Mouse (Mus musculus) liver, embryonic 14.5 days (tissue): ENCODE measurements at regions not wholly inside any gene's neighbourhood (a gene's known extent, or its start where the extent isn't known, plus 50 kb on each side); places are given as distances from the start of the nearest gene placed in this dataset.

Experiments
- ATAC-seq: fragments of 200-750 bp; cut with Nextera tagmentation; 2 replicates; pipeline ENCODE4 v1.8.0; 2017; ENCODE audit warnings: moderate number of reproducible peaks, mild to moderate bottlenecking, moderate library complexity; ENCODE audit not compliant: insufficient read depth
- DNase-seq, 3 experiments: peaks; one replicate each; pipeline ENCODE4 v3.0.0-alpha.2; 2012 to 2013; ENCODE audit warnings: low read depth in 3 of 3, low spot score in 3 of 3
- H3K27ac ChIP-seq: fragments of 300-500 bp; sonication (generic); 2 replicates; pipeline ENCODE4 v1.5.1; 2014; ENCODE audit warnings: moderate library complexity, mild to moderate bottlenecking, control low read depth, inconsistent platforms
- H3K27me3 ChIP-seq: fragments of 300-500 bp; sonication (generic); 2 replicates; pipeline ENCODE4 v1.6.1; 2014; ENCODE audit warnings: mild to moderate bottlenecking, low read length, moderate library complexity; ENCODE audit not compliant: control insufficient read depth, insufficient read depth
- H3K36me3 ChIP-seq: fragments of 300-500 bp; sonication (generic); replicated peaks from 2 replicates; pipeline ENCODE4 v1.6.1; 2014; ENCODE audit warnings: low read depth; ENCODE audit not compliant: control insufficient read depth, insufficient read depth
- H3K4me1 ChIP-seq, 2 experiments: fragments of 200-500 bp in 1 of 2; fragments of 300-500 bp in 1 of 2; sonication (generic) in 1 of 2; replicated peaks; 2 replicates each; pipeline ENCODE4 v1.6.1; 2012 to 2014; ENCODE audit warnings: antibody characterized with exemption in 1 of 2, inconsistent platforms in 1 of 2, low read length in 1 of 2; ENCODE audit not compliant: control insufficient read depth in 2 of 2, insufficient read depth in 2 of 2
- H3K4me2 ChIP-seq: fragments of 300-500 bp; sonication (generic); 2 replicates; pipeline ENCODE4 v1.6.1; 2014; ENCODE audit warnings: low read depth, mild to moderate bottlenecking, control low read depth, moderate library complexity
- H3K4me3 ChIP-seq, 2 experiments: fragments of 200-500 bp in 1 of 2; fragments of 300-500 bp in 1 of 2; sonication (generic) in 1 of 2; 2 replicates each; pipeline ENCODE4 v1.5.1; 2012 to 2014; ENCODE audit warnings: low read depth in 2 of 2, low read length in 2 of 2, mild to moderate bottlenecking in 2 of 2, control low read depth in 1 of 2, inconsistent platforms in 1 of 2, moderate library complexity in 1 of 2; ENCODE audit not compliant: insufficient read depth in 1 of 2
- H3K9ac ChIP-seq: fragments of 300-500 bp; sonication (generic); replicated peaks from 2 replicates; pipeline ENCODE4 v1.6.1; 2014; ENCODE audit warnings: mild to moderate bottlenecking, control low read depth, moderate library complexity
- H3K9me3 ChIP-seq: fragments of 300-500 bp; sonication (generic); 2 replicates; pipeline ENCODE4 v1.6.1; 2016; ENCODE audit warnings: low read length, mixed read lengths; ENCODE audit not compliant: control insufficient read depth
- CTCF ChIP-seq: IDR thresholded peaks from 2 replicates; pipeline ENCODE4 v1.5.1; 2016; ENCODE audit warnings: antibody characterized with exemption, low read depth, control low read depth
- EP300 ChIP-seq: IDR thresholded peaks from 2 replicates; pipeline ENCODE4 v1.6.1; 2016; ENCODE audit warnings: antibody characterized with exemption, low read depth
- WGBS: fragments of 180-500 bp; shearing (Covaris S2); extraction: QIAGEN DNeasy Blood & Tissue Kit; methylation state at CpG from one replicate; pipeline ENCODE4 v1.1.7; 2014; ENCODE audit not compliant: insufficient replicate concordance; 5-methylcytosine and 5-hydroxymethylcytosine counted together

DNA sequence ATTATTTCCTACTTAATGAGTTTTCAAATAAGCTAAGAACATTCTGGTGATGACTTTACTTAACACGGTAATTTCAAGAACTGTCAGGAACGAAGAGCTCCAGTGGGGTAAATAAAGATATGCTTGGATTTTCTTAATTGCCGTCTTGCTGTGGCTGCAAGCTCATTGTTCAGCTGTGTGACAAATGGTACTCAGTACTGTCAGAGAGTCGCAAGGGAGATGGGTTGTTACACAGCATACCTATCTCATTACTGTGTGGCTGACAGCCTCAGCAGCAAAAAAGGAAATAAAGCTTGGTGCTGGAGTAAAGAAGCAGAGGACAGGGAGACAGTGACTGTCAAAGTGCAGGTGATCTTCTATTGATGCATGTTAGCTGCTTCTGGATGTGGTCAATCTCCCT, 151.0 kb upstream of the Crbn start:
- H3K9me3 ChIP-seq: no peaks in the 10 kb centered on the region
- H3K27me3 ChIP-seq: no peaks in the 10 kb centered on the region
- no peaks in the 10 kb centered on the region for H3K4me1 ChIP-seq
- no peak overlapping the region for H3K4me2 ChIP-seq
- H3K9ac ChIP-seq: no peak overlapping the region
- WGBS: 54% methylated on average over 4 of the region's 4 CpGs
- TF ChIP-seq EP300 (no peak), CTCF (no peak)
- no peaks in the 10 kb centered on the region for H3K36me3 ChIP-seq
- H3K27ac ChIP-seq: no peak overlapping the region
- ATAC-seq (no peak), DNase-seq (no peak)
- no peak overlapping the region for H3K4me3 ChIP-seq

DNA sequence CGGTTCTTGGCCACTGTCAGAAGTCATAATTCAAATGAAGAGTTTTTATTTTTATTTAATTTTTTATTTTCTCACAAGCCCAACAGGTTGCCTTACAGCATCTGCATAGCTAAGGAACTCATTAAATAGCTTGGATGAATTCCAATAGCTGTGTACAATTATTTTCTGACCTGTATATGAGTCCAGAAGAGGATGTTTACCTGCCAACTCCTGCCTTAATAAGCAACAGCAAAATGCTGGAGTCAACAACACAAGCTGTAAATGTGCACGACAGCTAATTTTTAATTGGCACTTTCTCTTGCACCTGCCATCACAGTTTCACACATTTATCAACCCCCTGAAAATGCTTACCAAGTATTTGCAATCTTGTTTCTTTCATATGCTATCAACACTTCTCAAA, 161.4 kb upstream of the Crbn start:
- no peaks in the 10 kb centered on the region for H3K27me3 ChIP-seq
- WGBS: 56% methylated on average over 2 of the region's 2 CpGs

DNA sequence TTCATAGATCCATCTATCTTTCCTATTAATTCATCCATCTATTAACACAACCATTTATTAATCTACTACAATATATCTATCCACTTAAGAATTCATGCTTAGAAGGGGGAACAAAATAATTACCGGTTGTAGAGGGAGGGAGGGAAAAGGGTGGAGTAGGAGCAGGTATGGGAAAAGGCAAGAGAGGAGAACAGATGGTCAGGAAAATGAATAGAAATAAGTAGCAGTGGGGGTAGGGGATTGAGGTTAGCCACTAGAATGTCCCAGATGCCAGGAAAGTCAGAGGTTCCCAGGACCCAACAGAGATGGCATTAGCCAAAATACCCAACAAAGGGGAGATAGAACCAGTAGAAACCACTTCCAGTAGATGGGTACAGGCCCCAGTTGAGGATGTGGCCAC, 164.5 kb upstream of the Crbn start:
- Histone ChIP-seq H3K9ac (no peak overlapping the region), H3K27ac (no peak overlapping the region), H3K4me2 (no peak overlapping the region), H3K36me3 (no peaks in the 10 kb centered on the region), H3K4me1 (no peaks in the 10 kb centered on the region), H3K9me3 (no peaks in the 10 kb centered on the region), H3K4me3 (no peak overlapping the region), H3K27me3 (no peaks in the 10 kb centered on the region)
- DNase-seq (no peak), ATAC-seq (no peak)
- TF ChIP-seq EP300: no peak
- TF ChIP-seq CTCF: no peak
- WGBS: 59% methylated on average over 1 of the region's 1 CpGs

More for the DNA sequence above, 161.4 kb upstream of the Crbn start:
- Histone ChIP-seq H3K27ac (no peak overlapping the region), H3K4me1 (no peaks in the 10 kb centered on the region), H3K4me2 (no peak overlapping the region), H3K9ac (no peak overlapping the region), H3K9me3 (no peaks in the 10 kb centered on the region), H3K4me3 (no peak overlapping the region), H3K36me3 (no peaks in the 10 kb centered on the region)
- no peak for TF ChIP-seq CTCF
- ATAC-seq: no peak
- DNase-seq: no peak

DNA sequence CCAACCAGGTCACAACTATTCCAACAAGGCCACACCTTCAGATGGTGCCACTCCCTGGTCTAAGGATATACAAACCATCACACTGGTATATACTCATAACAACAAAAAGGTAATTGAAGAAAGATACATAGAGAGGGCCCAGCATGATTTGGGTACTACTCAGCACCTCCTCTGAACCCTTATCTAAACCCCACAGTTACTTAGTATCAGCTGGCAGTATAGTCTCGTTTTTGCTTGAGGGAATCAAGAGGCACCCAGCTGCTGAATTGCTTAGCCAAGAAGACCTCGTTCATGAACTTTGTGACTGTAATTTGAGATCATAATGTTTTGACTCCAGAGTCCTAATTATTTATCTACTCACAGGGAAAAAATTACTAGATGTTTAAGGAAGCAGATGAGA, 175.6 kb upstream of the Crbn start:
- ATAC-seq: peak; percentile 68; the same call in 1 of the 2 replicates
- Histone ChIP-seq H3K9ac (no peak overlapping the region), H3K4me1 (no peaks in the 10 kb centered on the region), H3K27me3 (no peaks in the 10 kb centered on the region), H3K9me3 (no peaks in the 10 kb centered on the region), H3K4me3 (no peak overlapping the region), H3K4me2 (no peak overlapping the region), H3K36me3 (no peaks in the 10 kb centered on the region), H3K27ac (no peak overlapping the region)
- no peak for DNase-seq
- WGBS: 22% methylated on average over 2 of the region's 2 CpGs
- no peak for TF ChIP-seq CTCF
- no peak for TF ChIP-seq EP300

DNA sequence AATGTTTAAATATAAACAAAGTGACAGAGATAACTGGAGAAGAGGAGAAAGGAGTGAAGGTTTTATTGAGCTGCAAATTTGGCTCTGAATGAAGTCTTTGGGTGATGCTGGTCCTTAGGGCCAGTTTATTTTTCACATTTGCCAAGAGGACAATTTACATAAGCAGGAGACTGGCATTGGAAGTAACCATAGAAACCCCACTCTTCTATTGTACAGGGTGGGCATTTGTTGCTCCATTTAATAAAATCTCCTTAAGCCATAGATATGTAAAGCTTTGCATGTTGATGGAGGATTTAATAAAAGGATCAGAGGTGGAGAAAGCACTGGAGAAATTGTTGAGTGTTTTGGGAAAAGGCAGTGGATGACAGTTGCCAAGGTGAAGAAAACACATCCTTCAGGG, 178.8 kb upstream of the Crbn start:
- no peak overlapping the region for H3K9ac ChIP-seq
- H3K27ac ChIP-seq: no peak overlapping the region
- ATAC-seq (no peak), DNase-seq (no peak)
- H3K9me3 ChIP-seq: no peaks in the 10 kb centered on the region
- no peaks in the 10 kb centered on the region for H3K4me1 ChIP-seq
- H3K36me3 ChIP-seq: no peaks in the 10 kb centered on the region
- TF ChIP-seq EP300: no peak
- no peak for TF ChIP-seq CTCF
- no peak overlapping the region for H3K4me2 ChIP-seq
- H3K27me3 ChIP-seq: no peaks in the 10 kb centered on the region
- H3K4me3 ChIP-seq: no peak overlapping the region

DNA sequence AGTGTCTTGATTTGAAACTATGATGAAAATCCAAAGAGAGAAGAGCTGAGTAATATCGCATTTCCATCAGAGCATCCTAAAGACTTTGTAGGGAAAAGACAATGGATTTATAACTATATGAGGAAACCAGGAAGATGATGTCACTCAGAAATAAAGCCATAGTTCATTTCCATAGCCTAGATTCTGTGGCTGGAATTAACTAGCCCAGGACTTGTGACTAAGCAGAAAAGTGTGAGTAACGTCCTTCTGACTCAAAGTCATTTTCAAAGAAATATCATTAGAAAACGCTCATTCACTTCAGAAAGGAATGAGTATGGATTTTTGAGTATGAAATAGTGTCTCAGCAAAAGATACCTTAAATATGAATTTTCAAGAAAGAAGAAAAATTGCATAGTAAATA, 179.9 kb upstream of the Crbn start:
- Histone ChIP-seq H3K4me1 (no peaks in the 10 kb centered on the region), H3K4me3 (no peak overlapping the region), H3K27me3 (no peaks in the 10 kb centered on the region), H3K9me3 (no peaks in the 10 kb centered on the region), H3K9ac (no peak overlapping the region), H3K36me3 (no peaks in the 10 kb centered on the region), H3K4me2 (no peak overlapping the region), H3K27ac (no peak overlapping the region)
- DNase-seq (no peak), ATAC-seq (no peak)
- 63% methylated on average over 3 of the region's 3 CpGs for WGBS
- no peak for TF ChIP-seq CTCF
- no peak for TF ChIP-seq EP300
